Mouse (Mus musculus) NIH3T3 (cell line): ENCODE results near the gene Upk2.
"Not testable (repeated sequence)": the region's sequence is repeated elsewhere in the genome, so short reads cannot be mapped to it uniquely, and the experiment has no call there.

ENCODE experiments used
- DNase-seq: peaks from one replicate; pipeline ENCODE4 v3.0.0-alpha.2; 2012; ENCODE audit warnings: low read depth

Upk2 gene

DNA sequence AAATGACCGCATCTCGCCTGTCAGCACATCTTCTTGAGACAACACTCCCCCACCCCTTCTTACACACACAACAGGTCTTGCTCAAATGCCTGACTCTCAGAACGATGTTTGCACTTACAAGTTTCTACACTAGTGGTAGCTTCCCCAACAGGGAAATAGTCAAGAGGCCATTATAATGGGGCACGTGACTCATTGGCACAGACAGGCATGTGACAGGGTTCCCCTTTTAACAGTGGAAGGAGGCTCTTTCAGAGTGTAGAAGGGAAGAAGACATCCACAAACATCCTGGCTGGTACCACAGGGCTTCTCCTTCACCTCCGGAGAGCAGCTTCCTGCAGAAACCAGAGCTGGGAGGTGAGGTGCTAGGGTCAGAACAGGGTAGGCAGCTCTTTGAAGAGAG, 7.2 kb upstream of the Upk2 start:
- DNase-seq = no peak

DNA sequence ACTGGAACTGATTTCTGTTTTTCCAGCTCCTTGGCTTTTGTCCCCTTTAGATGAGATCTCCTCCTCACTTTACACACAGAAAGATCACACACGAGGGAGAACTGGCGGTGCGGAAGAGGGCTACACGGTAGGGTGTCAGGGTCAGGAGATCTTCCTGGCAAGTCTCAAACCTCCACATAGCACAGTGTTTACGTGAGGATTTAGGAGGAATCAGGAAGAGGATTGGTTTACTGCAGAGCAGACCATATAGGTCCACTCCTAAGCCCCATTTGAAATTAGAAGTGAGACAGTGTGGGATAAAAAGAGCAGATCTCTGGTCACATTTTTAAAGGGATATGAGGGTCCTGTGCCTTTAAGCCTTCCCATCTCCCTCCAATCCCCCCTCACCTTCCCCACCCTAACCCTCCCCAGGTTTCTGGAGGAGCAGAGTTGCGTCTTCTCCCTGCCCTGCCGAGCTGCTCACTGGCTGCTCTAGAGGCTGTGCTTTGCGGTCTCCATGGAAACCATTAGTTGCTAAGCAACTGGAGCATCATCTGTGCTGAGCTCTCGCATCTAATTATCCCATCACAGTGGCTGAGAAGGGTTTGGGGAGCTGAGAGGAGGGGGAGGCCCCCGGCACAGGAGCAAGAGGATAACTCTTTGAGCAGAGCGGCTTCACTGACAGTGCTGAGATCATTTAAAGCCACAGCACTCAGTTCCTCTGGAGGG, 2.4 kb upstream of the Upk2 start:
- DNase-seq = peak; percentile 31

DNA sequence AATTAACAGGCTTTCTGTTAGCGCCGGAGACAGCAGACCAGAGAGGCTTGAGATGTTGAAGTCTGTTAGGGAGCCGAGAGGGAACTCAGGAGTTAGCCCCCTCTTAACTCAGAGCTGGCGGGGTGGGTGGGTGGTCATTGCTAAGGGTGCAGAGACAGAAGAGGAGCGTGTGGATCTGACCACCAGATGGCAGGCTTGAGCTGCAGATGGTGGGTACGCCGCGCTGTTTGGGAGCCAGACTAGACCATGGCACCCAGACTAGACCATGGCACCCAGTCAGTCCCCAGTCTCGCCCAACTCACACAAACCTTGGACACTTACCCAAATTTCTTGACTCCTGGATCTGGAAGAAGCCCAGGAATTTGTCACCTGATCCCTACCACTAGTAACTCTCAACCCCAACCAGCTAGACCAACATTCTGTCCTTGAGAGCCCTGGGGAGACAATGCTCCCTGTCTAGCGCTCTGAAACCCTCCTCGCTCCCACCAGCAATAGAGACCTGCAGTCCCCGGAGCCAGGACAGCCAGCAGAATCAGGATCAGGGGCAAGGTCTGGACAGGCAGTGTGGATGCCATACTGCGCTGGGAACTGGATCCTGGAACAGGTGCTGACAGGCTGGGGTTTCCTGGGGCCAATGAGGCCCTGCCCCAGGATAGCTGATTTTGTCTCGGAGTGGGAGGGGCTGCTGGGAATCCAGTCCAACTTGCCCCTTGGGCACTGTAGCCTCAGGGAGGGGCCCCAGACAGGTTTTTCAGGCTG, 465 bp downstream of the Upk2 start:
- DNase-seq = peak; percentile 87

DNA sequence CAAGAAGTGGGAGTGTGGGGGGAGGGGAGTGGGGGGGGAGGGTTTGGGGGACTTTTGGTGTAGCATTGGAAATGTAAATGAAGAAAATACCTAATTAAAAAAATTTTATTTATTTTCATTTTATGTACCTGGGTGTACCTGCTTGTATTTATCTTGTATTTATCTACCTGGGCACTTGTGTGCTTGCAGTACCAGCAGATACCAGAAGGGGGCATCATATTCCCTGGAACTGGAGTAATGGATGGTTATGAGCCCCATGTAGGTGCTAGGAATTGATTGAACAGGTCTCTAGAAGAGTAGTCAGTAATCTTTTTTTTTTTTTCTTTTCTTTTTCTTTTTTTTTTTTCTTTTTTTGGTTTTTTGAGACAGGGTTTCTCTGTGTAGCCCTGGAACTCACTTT, 4.4 kb downstream of the Upk2 start:
- no peak for DNase-seq

DNA sequence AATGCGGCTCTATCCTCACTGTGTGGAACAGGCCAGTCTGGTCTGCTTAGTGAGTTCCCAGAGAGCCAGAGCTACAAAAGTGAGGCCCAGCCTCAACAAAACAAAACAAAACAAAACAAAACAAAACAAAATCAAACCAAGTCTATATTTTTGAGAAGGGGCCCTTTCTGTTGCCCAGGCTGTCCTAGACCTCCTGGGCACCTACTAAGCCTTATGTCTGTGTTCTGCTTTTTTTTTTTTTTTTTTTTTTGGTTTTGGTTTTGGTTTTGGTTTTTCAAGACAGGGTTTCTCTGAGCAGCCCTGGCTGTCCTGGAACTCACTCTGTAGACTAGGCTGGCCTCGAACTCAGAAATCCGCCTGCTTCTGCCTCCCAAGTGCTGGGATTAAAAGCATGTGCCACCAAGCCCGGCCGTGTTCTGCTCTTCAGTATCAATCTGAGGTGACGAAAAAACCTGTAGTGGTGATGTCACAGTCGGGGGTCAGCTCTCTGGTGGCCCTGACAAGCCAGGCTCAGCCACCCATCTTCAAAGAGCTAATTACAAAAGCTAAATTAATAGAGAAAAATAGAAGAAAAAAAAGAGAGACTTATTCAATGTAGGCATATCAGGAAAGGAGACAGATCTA, 10.3 kb downstream of the Upk2 start:
- DNase-seq = not testable (repeated sequence)

DNA sequence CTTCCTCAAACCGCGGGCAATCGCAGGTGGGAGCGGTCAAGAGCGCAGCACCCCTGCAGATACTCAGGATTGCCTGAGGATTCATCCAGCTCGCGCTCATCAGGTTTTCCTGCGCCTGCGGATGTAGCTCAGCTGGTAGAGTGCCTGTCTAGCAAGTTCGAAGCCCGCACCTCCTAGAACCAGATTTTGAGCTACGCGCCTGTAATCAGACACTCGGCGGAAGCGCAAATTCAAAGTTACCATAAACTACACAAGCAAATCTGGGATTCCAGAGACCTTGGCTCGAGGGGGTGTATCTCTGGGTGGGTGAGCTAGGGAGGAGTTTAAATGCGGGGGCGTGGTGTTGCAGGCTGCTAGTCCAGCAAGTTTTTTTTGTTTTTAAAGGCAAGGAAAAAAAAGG, 13.8 kb downstream of the Upk2 start, which contains the start of gene Foxr1:
TSS of gene Foxr1 (minus strand) at position 176 of the 400 bp plus-strand sequence.
- DNase-seq = no peak

DNA sequence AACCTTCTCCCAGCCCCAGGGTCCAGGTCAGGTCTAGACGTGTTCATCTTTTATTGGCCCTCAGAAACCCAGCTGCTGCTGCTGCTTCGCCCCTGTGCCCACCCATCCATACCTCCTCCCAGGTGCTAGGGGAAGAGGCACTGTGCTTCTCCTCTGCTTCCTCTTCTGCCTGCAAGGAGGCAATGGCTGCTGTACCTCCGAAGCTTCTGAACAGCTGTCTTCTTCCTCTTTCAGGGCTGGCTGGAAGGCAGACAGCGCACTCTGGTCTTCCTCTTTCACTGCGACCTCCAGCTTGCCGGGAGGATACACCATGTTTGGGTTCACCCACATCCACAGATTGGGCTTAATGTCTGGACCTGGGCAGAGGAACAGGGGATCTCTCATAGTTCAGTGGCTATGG, 19.0 kb downstream of the Upk2 start:
- no peak for DNase-seq

DNA sequence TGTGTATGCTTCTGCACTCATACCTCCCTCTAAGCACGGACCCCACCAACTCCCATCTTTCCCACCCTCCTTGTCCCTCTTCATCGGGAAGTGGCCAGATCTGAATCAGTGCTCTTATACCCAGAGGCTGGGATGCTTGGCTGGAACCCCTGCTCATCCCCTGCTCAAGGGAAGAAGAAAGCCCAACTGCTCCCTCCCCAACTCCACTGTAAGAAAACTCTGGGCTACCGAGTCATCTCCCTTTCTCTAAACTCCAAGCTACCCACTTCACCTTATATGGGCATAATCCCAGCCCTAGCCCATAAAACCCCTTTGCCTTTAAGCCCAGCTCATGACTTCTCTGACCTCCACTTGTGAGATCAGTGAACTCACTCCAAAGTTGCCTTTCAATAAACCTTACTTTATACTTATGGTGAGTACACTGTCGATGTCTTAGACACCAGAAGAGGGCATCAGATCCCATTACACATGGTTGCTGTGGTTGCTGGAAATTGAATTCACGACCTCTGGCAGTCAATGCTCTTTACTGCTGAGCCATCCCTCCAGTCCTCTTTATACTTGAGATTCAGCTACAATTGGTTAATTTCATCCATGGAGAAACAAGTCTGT, 22.1 kb downstream of the Upk2 start:
- DNase-seq = no peak

DNA sequence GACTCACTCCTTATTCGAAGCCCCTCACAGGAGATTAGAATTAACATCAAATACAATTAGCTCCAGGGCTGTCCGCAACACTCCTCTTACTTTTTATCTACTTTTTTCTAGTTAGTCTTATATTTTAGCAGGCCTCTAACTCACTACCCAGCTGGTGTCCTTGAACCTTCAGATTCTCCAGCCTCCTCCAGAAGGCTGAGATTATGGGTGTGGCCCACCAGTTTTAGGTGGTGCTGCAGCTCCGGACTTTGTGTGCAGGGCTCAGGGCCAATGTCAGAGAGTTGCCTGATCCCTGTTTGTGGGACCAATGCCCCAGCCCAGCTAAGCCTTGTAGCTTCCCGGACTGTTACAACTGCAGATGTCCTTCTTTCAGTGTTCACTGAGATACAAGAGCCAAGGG, 31.2 kb downstream of the Upk2 start:
- DNase-seq = no peak

DNA sequence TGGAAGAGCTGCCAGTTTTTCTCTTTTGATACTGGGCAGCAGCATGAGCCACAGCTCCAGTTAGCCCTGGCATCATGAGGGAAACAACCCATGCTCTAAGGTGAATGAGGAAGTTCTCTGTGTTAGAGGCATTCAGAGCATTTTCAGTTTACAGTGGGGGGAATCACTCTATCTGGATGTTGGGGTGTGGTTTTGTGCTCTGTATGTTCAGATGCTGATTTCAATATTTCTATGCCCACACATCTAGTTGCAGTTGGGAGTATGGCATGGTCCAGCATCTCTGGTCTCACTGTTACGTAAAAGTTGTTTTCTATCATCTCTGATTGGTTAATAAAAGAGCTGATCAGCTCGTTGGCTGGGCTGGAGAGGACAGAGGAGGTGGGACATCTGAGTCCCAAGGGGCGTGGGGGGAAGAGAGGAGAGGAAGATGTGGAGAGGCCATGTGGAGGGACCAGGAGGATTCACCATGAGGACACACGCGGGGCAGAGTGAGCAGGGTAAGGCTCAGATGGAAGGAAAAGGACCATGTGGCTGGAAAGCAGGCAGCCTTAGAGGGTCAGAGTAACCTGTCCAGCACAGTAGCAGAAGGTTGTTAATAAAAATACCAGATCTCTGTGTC, 34.4 kb downstream of the Upk2 start:
- DNase-seq = no peak

DNA sequence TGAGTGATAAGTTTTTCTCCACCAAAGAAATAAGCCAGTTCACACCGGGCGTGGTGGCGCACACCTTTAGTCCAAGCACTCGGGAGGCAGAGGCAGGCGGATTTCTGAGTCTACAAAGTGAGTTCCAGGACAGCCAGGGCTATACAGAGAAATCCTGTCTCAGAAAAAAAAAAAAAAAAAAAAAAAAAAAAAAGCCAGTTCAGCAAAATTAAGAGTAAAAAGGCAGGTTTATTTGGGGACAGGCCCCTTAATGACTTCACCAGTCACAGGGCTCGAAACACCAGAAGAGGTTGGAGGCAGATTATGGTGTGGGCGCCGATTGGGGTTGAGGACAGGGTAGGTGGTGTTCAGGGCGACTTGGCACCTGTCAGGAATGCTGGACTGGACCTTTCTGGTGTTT, 35.0 kb downstream of the Upk2 start:
- DNase-seq = not testable (repeated sequence)

DNA sequence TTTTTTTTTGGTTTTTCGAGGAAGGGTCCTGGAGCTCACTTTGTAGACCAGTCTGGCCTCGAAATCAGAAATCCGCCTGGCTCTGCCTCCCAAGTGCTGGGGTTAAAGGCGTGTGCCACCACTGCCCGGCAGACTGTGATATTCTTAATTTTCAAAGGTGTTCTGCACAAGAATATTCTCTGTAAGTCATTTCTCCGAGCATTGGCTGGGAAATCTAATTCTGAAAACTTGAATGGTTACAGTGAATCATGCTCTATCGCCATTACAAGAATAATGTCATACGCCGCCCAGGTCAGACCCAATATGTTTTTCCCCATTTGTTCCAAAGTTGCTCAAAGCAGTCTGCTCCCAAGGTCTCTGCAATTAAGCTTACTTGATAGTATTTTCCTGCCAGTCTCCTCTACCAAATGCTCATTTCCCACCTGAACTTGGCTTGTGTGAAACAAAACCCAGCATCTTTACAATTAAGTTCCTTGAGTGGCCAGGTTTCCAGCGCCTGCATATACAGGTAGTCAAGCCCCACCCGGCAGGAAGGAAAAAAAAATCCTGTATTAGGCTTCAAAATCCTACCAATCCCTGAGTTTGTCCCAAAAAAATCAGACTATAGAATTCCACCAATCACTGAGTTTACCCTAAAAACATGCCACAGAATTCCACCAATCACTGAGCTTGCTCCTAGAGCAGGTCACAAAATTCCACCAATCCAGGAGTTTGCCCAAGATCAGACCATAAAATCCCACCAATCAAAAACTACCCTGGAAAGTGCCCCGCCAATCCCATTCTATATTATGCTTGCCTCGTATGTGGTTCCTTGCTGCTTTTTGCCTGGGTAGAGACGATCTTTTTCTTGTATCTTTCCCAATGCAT, 36.0 kb downstream of the Upk2 start, which contains the start of gene Ccdc84:
TSS of gene Ccdc84 (minus strand) at position 51 of the 867 bp plus-strand sequence.
- no peak for DNase-seq

DNA sequence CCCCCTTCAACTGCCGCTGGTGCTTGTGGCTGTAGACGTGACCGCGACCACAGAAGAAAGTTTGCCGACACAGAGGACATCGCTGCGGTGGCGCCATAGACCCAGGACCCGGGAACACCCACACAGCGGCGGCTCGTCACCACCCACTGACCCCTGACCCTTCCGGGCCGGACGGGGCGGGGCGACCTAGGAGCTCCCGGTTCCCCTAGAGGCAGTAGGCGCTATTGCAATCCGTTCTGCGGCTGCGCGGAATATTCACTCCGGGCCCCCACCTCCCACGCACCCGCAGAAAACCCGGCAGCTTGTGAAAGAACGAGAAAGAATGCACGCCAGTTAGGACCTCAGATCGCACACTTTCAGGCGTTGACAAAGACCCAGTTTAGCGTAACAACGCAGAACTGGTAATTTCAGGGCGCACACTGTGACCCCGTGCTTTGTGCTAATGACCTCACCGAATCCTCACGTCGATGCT, 36.8 kb downstream of the Upk2 start:
- DNase-seq = peak; percentile 94

DNA sequence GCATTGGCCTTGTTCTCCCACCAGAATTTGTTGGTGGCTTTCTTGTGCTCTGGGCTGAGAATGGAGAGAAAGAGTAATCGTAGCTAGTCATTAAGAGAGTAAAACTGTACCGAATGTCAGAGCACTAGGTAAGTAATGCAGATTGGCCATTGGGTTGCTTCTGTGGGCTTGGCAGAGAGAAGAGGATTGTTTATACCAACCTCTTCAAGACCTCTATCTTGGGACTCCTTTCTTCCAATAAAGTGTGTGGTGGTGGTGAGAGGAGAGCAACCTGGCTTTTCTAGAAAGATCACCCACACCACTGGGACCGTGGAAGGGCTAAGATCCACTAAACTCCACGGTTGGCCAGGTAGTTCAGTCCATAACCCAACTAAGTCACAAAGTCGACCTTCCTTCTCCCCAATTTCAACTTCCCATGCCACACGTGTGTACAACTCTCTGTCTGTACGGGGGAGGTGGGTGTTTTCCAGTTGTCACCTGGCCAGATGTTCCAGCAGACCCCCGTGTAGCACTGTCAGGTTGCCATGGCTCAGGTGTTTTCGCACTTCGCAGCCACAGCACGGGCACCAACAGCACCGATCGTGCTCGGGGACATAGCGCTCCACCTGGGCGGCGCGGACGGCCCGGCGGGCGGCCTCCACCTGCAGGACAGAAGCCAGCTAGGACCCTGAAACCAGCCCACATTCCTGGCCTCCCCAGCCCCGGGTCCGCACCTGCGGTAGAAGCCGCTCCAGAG, 37.5 kb downstream of the Upk2 start:
- DNase-seq = no peak

DNA sequence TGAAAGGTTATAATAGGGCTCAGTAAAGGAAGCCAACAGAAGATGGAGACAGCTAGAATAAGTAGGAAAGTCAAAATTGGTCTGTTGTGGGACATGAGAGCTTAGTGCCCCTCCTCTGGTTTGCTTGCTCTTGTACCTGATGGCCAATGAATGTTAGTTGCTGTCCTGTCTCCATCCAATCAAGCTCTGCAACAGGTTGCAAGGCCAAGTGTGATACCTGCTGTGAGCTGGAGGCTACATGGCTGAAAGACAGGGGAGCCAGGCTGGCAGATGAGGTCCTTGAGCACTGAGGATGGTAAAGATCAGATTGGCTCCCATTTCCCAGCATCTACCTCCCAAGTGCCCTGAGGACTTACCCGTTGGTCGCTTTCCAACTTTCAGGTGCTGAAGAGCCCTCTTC, 42.0 kb downstream of the Upk2 start:
- DNase-seq = no peak

DNA sequence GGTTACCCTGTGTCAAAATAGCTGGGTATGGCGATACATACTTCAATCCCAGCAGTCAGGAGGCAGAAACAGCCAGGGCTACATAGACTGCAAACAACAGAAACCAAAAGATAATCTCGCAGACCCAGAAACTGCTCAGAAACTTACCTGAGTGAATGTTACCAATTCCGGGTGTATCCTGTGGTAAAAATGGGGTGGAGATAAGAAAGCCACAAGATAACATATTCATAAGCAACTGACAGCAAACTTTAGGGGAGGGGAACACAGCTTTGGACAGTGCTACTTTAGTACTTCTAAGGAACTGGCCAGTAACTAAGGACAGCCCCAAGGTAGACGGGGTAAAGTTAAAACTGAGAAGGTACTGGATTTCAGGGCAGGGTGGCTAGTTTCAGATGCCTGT, 42.5 kb downstream of the Upk2 start:
- no peak for DNase-seq

DNA sequence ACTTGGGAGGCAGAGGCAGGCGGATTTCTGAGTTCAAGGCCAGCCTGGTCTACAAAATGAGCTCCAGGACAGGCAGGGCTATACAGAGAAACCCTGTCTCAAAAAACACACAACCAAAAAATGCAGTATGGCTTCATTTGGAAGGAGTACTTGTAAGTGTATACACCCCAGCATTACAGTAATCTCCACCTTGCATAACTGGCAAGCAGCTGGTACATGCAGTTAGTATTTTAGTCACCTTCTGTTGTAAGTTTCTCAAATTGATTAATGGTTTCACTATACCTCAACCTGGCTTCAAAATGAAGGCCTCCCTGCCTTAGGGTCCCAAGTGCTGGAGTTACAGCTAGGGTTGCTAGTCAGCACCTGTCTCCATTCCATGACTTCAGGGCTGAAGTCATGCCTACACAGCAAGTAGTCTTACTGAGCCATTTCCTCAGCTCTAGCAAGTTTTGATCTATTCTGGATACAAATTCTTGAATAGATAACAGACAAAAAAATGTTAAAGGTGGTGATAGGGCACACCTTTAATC, 43.1 kb downstream of the Upk2 start:
- DNase-seq = no peak

DNA sequence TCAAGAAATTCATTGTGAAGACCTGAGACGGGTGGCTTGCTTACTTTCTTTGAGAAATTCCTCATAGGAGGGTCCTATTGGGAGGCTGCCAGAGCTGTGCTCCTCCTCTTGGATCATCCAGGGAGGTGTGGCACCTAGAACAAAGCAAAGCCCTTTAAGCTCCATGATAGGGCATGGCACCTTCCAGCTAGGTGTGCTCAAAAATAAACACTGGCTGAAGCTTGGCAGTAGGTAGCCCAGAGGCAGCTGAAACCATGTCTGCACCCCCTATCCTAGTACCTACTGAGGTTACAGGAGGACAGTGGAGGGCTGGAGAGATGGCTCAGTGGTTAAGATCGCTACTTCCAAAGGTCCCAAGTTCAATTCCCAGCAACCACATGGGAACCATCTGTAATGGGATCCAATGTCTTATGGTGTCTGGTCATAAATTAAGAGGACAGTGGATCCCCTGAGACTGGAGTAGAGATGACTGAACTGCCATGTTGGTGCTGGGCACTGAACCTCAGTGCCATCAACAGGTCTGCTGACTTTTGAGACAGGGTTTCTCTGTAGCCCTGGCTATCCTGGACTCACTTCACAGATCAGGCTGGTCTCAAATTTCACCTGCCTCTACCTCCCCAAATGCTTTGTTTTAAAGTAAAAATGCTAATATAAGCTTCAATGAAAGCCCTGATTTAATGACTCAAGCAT, 44.0 kb downstream of the Upk2 start:
- DNase-seq = no peak

DNA sequence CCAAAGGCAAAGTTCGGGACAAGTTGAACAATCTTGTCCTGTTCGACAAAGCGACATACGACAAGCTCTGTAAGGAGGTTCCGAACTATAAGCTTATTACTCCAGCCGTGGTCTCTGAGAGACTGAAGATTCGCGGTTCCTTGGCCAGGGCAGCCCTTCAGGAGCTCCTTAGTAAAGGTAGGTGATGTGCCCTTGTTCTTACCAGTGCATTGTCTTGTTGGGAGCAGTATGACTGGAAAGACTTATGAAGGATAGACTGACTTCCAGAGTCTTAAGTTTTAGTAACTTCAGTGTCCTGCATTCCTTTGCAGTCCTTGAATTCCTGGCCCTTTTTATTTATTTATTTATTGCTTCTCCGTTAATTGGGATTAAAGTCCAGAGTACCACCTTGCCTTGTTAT, 46.1 kb downstream of the Upk2 start:
- DNase-seq = not testable (repeated sequence)

DNA sequence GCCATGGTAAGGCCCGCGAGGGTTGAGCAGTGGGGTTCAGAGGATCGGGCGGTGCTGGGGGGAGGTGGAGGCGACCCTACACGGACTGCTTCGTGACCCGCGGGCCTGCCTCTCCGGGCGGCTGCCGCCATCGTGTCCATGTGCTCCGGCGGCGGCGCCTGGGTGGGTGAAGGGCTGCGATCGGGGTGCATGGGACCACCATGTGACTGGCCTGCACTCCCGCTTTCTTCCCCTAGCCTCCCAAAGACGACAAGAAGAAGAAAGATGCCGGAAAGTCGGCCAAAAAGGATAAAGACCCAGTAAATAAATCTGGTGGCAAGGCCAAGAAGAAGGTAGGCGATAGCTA, 47.1 kb downstream of the Upk2 start:
- DNase-seq = no peak
